ENCODE assay signal across 10 mouse cellular contexts in genomic region chr2:164470254-164470653, GRCm38 (mm10). TPM values are rescaled to one million over a fixed set of nuclear protein-coding genes. Genes with fewer than 3 reads are reported as not detected.
DNase-seq lines count a peak whose midpoint lies in the region; TF ChIP-seq lines count a peak whose summit lies in the region.
"Had no signal": no experiment of that assay in that cellular context is flagged by ENCODE, and none has a peak within 500 bp of the region (broad histone marks: within the 10 kb centered on the region; RNA-seq: fewer than 3 reads in every experiment).

No protein-coding gene starts in this region.

- peak; percentile 58 for TF ChIP-seq RAD21 in CH12.LX (IDR thresholded peaks at IDR 0.05; ENCODE audit: low read depth, low read length)

- peak; percentile 82 for DNase-seq in kidney, adult 2 months
- DNase-seq in kidney, adult 11 months: no peak
- DNase-seq in CH12.LX (ENCODE audit: extremely low read depth) (peak; percentile 75), WW6 (ENCODE audit: low read depth, low spot score) (peak; percentile 65)
- peak; percentile 58 for DNase-seq in forelimb bud, embryonic 11.5 days (ENCODE audit: low read depth, low spot score)
- DNase-seq in left cerebral cortex, postnatal 4 days: peak; percentile 59
- DNase-seq in retina, postnatal 1 day: peak; percentile 71
- no peak for DNase-seq in ovary, postnatal 36 days (ENCODE audit: low spot score)

- H3K9me3 ChIP-seq in CH12.LX (replicated peaks; ENCODE audit: low read length): no peaks in the 10 kb centered on the region
- H3K9me3 ChIP-seq: midbrain, embryonic 12.5 days had no signal

- in situ Hi-C loops in CH12.LX (cut with MboI; ENCODE audit: low pct_ligation_motif_present, low pct_unique_long_range_greater_than_20kb, low sequenced_read_pairs): no loop called here

- 28% methylated on average over 10 of the region's 10 CpGs for WGBS in kidney, adult 2 months

- no peaks in the 10 kb centered on the region for H3K4me1 ChIP-seq in kidney, adult 2 months (ENCODE audit: control insufficient read depth, insufficient read depth, low read length)
- H3K4me1 ChIP-seq in CH12.LX (ENCODE audit: control insufficient read depth in 1 of 2, insufficient read depth in 2 of 2): peaks cover 0 to 10% of the 10 kb centered on the region in 2 experiments; a peak in 3 of 4 replicates
- H3K4me1 ChIP-seq: midbrain, embryonic 12.5 days had no signal

- intact Hi-C loops in left cerebral cortex, postnatal 4 days (cut with DNase I): no loop called here

- no peaks in the 10 kb centered on the region for H3K27me3 ChIP-seq in kidney, adult 2 months (replicated peaks; ENCODE audit: control insufficient read depth, insufficient read depth, low read length)
- H3K27me3 ChIP-seq in CH12.LX (replicated peaks): no peaks in the 10 kb centered on the region
- H3K27me3 ChIP-seq: midbrain, embryonic 12.5 days had no signal

- H3K4me2 ChIP-seq in CH12.LX (ENCODE audit: insufficient read depth, low read depth, poor library complexity, severe bottlenecking): no peak overlapping the region
- H3K4me2 ChIP-seq: midbrain, embryonic 12.5 days had no signal

- dilution Hi-C loops in CH12.LX (cut with MboI; ENCODE audit: extremely low pct_ligation_motif_present, extremely low pct_unique_long_range_greater_than_20kb, low sequenced_read_pairs): no loop called here

- TF ChIP-seq CTCF in kidney, adult 2 months (conservative IDR thresholded peaks at IDR 0.05; ENCODE audit: insufficient read depth, insufficient read length, low read depth, low read length): peak; percentile 73
- peak; percentile 39 to 86; a peak in 3 of 4 replicates for TF ChIP-seq CTCF in CH12.LX (conservative IDR thresholded peaks at IDR 0.05 in 1 of 2, IDR thresholded peaks at IDR 0.05 in 1 of 2; ENCODE audit: low read depth in 2 of 2, low read length in 2 of 2)

- TF ChIP-seq POLR2A in kidney, adult 2 months (IDR thresholded peaks at IDR 0.05; ENCODE audit: low read depth, low read length): no peak
- no peak for TF ChIP-seq POLR2A in CH12.LX (IDR thresholded peaks at IDR 0.05; ENCODE audit: low read depth, low read length)

- TF ChIP-seq EP300 in CH12.LX (IDR thresholded peaks at IDR 0.05; ENCODE audit: low read length): no peak

- H3K4me3 ChIP-seq in kidney, adult 2 months (ENCODE audit: insufficient read depth, low read depth, low read length): no peak overlapping the region
- H3K4me3 ChIP-seq in CH12.LX (replicated peaks in 1 of 3; ENCODE audit: low read depth in 2 of 3, low read length in 2 of 3, poor library complexity in 1 of 3): no peak overlapping the region
- H3K4me3 ChIP-seq: midbrain, embryonic 12.5 days had no signal

- no peak overlapping the region for H3K9ac ChIP-seq in CH12.LX (ENCODE audit: insufficient read depth, low read depth)
- H3K9ac ChIP-seq: midbrain, embryonic 12.5 days had no signal

- no peak overlapping the region for H3K27ac ChIP-seq in kidney, adult 2 months (ENCODE audit: insufficient read depth, low read depth, low read length)
- H3K27ac ChIP-seq in CH12.LX (ENCODE audit: insufficient read depth, low read depth): no peak overlapping the region
- H3K27ac ChIP-seq: midbrain, embryonic 12.5 days had no signal

- H3K79me2 ChIP-seq in CH12.LX (replicated peaks; ENCODE audit: control insufficient read depth, extremely low read depth, insufficient read depth, poor library complexity, severe bottlenecking): no peaks in the 10 kb centered on the region

- H3K36me3 ChIP-seq in kidney, adult 2 months (ENCODE audit: control insufficient read depth, insufficient read depth, low read length): no peaks in the 10 kb centered on the region
- H3K36me3 ChIP-seq in CH12.LX (replicated peaks in 1 of 2; ENCODE audit: control insufficient read depth in 1 of 2, insufficient read depth in 1 of 2, low read length in 1 of 2): peaks cover 25 to 74% of the 10 kb centered on the region in 2 experiments

TF ChIP-seq in CH12.LX, 34 proteins besides CTCF, POLR2A, EP300 and RAD21:
- TF ChIP-seq ZNF384 (IDR thresholded peaks at IDR 0.05; ENCODE audit: low read depth, low read length) (no peak), SMC3 (IDR thresholded peaks at IDR 0.05; ENCODE audit: low read depth, low read length) (peak; percentile 71), CHD1 (IDR thresholded peaks at IDR 0.05; ENCODE audit: low read depth, low read length) (no peak), USF1 (IDR thresholded peaks at IDR 0.05; ENCODE audit: low read depth, low read length) (no peak), POLR2AphosphoS2 (IDR thresholded peaks at IDR 0.05; ENCODE audit: low read depth, low read length) (no peak), UBTF (IDR thresholded peaks at IDR 0.05; ENCODE audit: low read depth, low read length) (no peak)

RNA-seq across cellular contexts. Expression of gene Trp53tg5, which starts 3.3 kb away (rescaled TPM):
- 0.10 TPM in 1 of 2 replicates, not detected in the other for polyA plus RNA-seq in kidney, adult 2 months (2012; rRNA removed)
- not detected in 2 replicates for total RNA-seq in CH12.LX (2012; rRNA removed)
- total RNA-seq in CH12.LX (2014; rRNA removed): not detected in 2 replicates
- polyA plus RNA-seq in CH12.LX (2012; ENCODE audit: insufficient read length, low read depth): not detected in 2 replicates
- total RNA-seq in left cerebral cortex, postnatal 4 days (2021): not detected
- polyA plus RNA-seq: gonadal fat pad, adult 2 months had no signal

RNA-seq across cellular contexts. Expression of gene Gm20458, which starts 9.5 kb away (rescaled TPM):
- 22.1 and 23.4 TPM in 2 replicates for polyA plus RNA-seq in kidney, adult 2 months (2012; rRNA removed)
- total RNA-seq in CH12.LX (2012; rRNA removed) (0.88 and 1.1 TPM in 2 replicates), CH12.LX (2014; rRNA removed) (0.74 TPM in 1 of 2 replicates, not detected in the other)
- polyA plus RNA-seq in CH12.LX (2012; ENCODE audit: insufficient read length, low read depth): 0.31 and 1.2 TPM in 2 replicates
- total RNA-seq in left cerebral cortex, postnatal 4 days (2021): 1 to 10 TPM in 1 of 2 experiments, not detected in 1; 2.9 TPM

RNA-seq across cellular contexts. Expression of gene Sys1, which starts 13.5 kb away (rescaled TPM):
- 94.5 and 122 TPM in 2 replicates for polyA plus RNA-seq in kidney, adult 2 months (2012; rRNA removed)
- total RNA-seq in CH12.LX (2012; rRNA removed) (58.5 and 59.7 TPM in 2 replicates), CH12.LX (2014; rRNA removed) (41.8 and 46.6 TPM in 2 replicates)
- polyA plus RNA-seq in CH12.LX (2012; ENCODE audit: insufficient read length, low read depth): 46.5 and 57.4 TPM in 2 replicates
- 10 to 100 TPM; 42.5 to 45.8 TPM for total RNA-seq in left cerebral cortex, postnatal 4 days (2021)

RNA-seq across cellular contexts. Expression of gene Dbndd2, which starts 15.7 kb away (rescaled TPM):
- 36.8 and 43.6 TPM in 2 replicates for polyA plus RNA-seq in kidney, adult 2 months (2012; rRNA removed)
- total RNA-seq in CH12.LX (2012; rRNA removed): 1.6 and 5.7 TPM in 2 replicates
- 0.61 TPM in 1 of 2 replicates, not detected in the other for total RNA-seq in CH12.LX (2014; rRNA removed)
- polyA plus RNA-seq in CH12.LX (2012; ENCODE audit: insufficient read length, low read depth): 0.31 and 0.53 TPM in 2 replicates
- 10 to 100 TPM; 32.6 to 33.5 TPM for total RNA-seq in left cerebral cortex, postnatal 4 days (2021)

RNA-seq across cellular contexts. Expression of gene Sdc4, which starts 26.6 kb away (rescaled TPM):
- polyA plus RNA-seq in kidney, adult 2 months (2012; rRNA removed): 194 and 212 TPM in 2 replicates
- 63.9 and 69.9 TPM in 2 replicates for total RNA-seq in CH12.LX (2012; rRNA removed)
- total RNA-seq in CH12.LX (2014; rRNA removed): 53.4 and 59.8 TPM in 2 replicates
- polyA plus RNA-seq in CH12.LX (2012; ENCODE audit: insufficient read length, low read depth): 36.4 and 46.6 TPM in 2 replicates
- 10 to 100 TPM in 1 of 2 experiments, 1 to 10 TPM in 1; 9.6 to 12.6 TPM for total RNA-seq in left cerebral cortex, postnatal 4 days (2021)

Comparison
In these comparisons a context has a peak if more than half of its experiments do, and no peak if none do; other contexts are left out.
1. DNase-seq: peak in kidney, adult 2 months (single experiment), CH12.LX (single experiment), WW6 (single experiment), forelimb bud, embryonic 11.5 days (single experiment), left cerebral cortex, postnatal 4 days (single experiment) and retina, postnatal 1 day (single experiment); none in kidney, adult 11 months (single experiment) and ovary, postnatal 36 days (single experiment).